Mouse (Mus musculus) MEL-GATA-1-ER (cell line): ENCODE results near the gene Grm3.

Source experiments
- DNase-seq: peaks from one replicate; pipeline ENCODE4 v3.0.0-alpha.2; 2012; ENCODE audit warnings: low read depth; ENCODE audit errors: extremely low read depth

Grm3 gene

GRCm38 (mm10) chr5:9724956-9725600 lies at the start of gene Grm3:
Gene Grm3, minus strand, starts transcription at chr5:9725170.
- no peak for DNase-seq

GRCm38 (mm10) chr5:9755751-9756150 lies 30.8 kb upstream of the Grm3 start:
- no peak for DNase-seq

DNA sequence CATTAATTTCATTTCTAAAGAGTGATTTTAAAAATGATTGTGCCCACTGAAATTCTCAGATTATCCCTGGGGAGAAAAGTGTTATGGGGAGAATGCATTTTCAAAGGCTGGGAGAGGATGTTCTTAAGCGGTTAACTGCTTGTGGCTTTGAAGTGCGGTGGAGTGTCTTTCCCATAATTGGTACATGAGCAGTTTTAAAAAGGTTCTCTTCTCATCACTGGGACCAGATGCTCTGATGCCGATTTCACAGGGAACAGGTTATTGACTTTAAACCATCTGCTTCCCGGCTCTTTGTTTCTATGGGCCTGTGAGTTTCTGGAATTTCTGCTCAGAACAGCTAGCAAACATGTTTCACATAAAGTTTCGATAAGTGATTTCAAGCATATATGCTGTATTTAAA lies 23.2 kb upstream of the Grm3 start:
- no peak for DNase-seq

DNA sequence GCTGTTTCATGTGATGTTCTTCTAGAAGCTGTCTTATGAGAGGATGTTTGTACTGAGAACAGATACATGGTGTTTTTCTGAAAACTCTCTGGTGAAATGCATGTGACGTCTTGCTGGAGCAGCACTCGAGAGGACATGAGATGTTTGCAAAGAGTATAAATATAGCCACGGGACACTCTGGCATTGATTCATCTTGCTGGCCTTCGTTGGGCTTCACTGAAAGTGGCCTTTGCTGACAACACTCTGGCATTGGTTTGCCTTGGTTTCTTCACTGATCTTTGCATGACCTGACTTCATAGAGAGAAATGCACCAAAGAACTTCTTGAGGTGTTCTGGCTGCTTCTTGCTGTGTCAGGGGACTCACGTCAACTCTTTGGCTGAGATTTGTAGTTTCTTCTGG lies 19.1 kb upstream of the Grm3 start:
- DNase-seq = no peak

- DNase-seq = no peak
Measured at GRCm38 (mm10) chr5:9725601-9726268, 765 bp upstream of the Grm3 start.

DNA sequence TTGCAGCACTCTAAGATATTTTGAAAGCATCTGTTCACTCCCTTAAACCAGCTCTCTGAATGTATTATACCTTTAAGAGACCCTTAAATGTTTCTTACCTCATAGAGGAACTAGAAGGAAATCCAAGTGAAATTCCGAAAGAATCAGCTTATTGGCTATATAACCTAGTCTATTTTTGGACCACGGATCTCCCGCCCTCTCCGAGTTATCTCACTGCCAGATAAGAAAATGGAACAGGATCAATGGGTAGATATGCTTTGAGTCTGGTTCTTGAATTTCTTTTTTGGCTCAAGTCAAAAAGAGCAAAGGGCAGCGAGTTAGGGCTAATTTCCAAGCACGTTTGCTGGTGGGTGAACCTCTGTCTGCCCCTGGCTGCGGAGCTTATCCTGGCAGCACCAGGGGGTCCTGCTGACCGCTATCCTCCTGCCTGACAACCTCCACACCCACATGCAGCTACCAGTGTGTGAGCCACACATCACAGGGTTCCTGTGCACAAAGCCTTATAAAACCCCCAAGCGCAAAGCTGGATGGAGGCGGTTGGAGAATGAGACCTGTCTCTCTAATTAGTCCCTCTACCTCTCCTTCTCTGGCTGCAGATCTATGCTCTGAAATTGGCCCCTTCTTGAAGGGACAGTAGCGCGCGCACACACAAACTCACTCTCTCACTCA lies 549 bp downstream of the Grm3 start:
- DNase-seq = no peak

DNA sequence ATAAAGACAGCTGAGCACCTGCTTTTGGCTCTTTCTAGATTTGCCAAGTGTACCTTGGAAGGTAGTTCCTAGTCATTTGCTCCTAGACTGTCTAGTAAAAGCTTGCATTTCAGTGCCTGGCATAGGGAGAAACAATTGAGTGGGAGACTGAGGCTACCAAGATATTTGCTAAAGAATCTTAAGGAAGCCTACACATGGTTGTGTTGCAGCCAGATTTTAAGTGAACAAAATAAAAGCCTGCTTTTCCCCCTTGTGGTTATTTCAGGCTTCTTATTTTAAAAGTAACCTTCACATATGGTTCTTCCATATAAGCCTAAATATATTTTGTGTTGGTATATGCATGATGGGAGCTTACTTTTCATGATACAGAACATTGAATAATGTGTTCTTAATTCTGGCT lies 3.8 kb downstream of the Grm3 start:
- no peak for DNase-seq

- DNase-seq = no peak
Measured at GRCm38 (mm10) chr5:9716295-9716694, 8.7 kb downstream of the Grm3 start.

GRCm38 (mm10) chr5:9707096-9707495 lies 17.9 kb downstream of the Grm3 start:
- no peak for DNase-seq

DNA sequence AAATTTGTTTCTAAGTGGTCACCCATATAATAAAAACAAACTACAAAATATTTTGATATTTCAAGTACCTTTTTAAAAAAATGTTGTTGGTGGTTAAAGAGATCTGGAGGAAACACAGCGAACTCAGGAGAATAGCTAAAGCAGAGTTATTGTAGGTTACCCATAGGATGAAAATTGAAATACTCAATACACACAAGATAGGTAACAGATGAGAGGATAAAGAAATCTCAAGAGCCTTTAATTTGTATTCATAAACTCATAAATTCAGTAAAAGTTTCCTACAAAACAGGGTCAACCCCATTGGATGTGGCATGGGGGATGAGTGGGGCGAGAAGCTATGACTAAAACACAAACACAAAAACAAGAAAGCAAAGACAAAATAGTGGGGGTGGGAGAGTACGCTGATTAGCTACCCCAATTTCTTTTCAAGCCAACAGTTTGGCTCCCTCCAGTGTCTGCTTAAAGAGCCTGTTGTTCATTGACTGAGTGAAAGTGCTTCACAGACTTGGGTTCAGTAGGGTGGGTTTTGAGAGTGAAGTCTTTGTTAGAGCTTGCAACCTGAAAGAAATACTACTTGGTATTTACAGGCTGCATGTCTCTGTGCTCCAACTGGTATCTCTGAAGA lies 21.5 kb downstream of the Grm3 start:
- no peak for DNase-seq

DNA sequence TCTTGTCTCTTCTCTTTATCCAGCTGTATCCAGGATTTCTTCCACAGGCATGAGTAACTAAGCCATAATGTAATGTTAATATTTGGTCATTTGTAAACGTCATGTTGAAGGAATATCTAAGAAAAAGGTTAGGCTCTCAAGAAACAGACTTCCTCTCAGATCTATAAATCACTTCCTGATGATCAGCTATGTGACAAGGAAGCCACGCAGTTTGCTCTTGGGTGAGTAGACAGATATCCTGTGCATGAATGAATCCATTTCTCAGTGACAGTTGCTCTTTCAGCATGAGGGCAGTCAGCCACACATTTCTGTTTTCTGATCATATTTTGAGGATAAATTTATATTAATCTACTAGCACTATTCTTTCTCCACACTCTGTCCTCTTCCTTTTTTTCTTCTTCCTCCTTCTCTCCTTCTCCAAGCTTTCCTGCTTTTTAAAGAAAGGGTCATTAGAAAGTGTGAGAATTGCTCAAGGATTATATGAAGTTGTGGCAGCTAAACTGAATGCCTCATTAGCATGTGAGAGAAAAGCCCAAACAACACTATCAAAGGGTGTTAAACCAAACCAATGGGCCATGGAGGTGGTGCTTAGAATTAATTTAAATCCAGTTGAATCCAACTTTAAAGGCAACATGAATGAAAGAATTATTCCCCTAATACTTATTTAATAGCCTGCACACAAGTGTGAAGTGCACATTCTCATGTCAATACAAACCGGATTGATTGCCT lies 22.1 kb downstream of the Grm3 start:
- DNase-seq = no peak

DNA sequence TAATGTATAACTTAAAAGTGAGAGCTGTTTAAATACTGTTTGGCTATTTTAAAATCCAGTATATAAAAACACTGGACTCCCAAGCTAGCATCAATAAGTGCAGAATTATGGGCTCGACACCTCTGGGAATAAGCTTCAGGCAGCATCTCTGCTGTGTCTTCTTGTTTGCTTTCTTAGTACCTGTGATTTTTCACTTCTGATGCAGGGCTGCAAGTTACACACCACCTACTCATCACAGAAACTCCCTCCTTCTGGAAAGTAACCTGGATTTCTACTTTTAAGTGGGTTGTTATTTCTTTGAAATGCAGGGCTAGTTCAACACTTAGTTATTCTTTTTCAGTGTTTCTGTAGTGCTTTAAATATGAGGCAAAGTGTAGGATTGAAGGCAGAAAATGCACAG lies 32.6 kb downstream of the Grm3 start:
- DNase-seq = no peak

DNA sequence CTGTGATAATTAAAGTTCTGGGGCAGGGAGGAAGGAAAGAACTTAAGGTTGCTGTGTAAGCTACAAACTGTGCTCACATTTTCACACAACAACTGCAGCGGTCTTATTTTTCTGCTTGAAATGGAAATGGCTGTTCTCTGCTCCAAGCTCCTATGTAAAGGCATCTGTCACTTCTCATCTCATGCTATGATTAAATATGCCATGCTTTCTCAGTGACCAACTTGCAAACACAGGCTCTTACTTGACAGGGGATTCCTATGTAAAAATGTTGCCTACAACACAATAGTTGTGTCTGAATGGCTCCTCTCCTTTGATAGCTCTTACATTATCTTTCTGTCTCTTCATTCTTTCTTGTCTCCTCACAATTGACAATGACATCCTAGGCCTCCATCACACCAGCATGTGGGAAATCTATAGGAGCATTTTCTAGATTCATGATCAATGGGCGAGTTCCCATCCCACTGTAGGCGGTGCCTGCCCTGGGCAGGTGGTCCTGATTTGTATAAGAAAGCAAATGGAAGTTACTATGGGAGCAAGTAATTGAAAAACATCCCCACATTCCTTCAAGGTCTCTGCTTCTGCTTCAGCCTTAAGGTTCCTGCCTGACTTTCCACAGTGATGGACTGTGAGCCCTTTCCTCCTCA lies 34.2 kb downstream of the Grm3 start:
- DNase-seq = no peak

- no peak for DNase-seq
Measured at GRCm38 (mm10) chr5:9690192-9690591, 34.8 kb downstream of the Grm3 start.

DNA sequence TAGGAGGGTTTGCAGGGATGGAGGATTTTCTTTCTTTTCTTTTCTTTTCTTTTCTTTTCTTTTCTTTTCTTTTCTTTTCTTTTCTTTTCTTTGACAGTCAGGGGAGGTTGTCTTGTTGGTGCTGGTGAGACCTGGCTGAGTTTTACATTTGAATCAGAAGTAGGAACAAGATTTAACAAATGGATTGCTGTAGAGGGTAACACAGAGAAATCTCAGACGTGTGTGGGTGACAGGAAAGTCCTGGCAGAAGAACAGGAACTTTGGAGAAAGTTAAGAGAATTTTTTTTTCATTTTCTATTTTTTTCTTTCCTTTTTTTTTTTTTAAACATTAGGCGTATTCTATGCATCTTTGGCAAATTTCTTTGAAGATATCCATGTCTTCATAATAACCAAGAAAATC lies 41.8 kb downstream of the Grm3 start:
- DNase-seq = no peak

DNA sequence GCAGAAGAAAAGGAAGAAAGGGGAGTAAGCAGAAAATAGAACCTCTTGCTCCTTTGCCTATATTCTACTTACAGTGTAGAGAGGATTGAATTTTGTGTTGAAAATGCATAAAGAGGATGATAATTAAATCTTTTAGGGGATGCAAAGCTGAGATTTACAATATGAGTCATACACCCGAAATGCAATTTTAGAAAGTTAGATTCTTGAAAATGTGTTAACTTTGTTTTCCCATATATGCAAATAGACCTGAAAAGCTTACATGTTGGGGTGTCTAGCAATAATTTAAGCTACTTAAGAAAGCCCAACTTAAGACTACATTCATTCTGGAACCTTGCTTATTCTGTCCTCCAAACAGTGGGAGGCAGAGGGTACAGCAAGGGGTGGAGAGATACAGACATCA lies 56.0 kb downstream of the Grm3 start:
- no peak for DNase-seq

DNA sequence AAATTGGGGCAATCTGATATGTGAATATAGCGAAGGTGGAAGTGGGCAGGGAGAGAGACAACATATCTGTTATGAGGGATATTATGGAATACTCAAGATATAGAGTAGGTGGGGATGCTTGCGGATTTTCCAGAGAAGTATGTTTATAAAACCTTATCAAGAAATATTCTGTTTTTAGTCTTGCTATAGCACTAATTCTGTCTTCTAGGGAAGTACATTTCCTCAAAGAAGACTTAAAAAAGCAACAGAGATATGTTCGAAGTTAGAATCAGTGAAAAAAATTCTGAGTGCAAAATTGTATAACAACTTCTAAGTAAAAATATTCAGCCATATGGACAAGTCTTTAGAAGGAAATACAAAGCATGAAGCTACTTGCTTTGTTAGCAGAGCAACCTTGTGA lies 61.6 kb downstream of the Grm3 start:
- no peak for DNase-seq

GRCm38 (mm10) chr5:9661870-9662589 lies 62.9 kb downstream of the Grm3 start:
- DNase-seq = no peak

DNA sequence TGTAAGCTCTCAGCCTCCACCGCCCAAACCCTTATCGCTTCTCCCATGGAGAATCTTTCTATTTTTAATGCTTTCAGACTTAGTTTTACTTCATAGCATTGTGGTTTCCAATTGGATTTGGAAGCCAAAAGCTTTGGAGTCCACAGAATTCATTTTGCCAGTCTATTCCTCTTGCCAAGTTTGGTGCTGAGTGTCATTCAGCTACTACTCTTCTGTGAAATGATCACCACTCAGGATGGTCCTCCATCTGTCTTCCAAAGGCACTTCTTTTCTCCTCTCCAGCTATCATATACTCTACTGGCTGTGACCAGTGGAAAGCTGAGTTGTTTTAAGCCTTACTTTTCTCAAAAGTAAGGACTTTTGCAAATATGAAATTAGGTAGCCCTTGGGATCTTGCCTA lies 86.4 kb downstream of the Grm3 start:
- DNase-seq = no peak

GRCm38 (mm10) chr5:9627220-9627619 lies 97.8 kb downstream of the Grm3 start:
- DNase-seq = no peak

- DNase-seq = no peak
Measured at GRCm38 (mm10) chr5:9624396-9624795, 100.6 kb downstream of the Grm3 start.
